Mouse (Mus musculus) frontal cortex, postnatal 25 days (tissue): ENCODE data around the gene Lad1.

Experiments used
- DNase-seq, 2 experiments: peaks; one replicate each; pipeline ENCODE4 v3.0.0; 2022; ENCODE audit warnings: low spot score in 2 of 2

Gene Lad1

GRCm38 (mm10) chr1:135807546-135807945, 10.9 kb upstream of the Lad1 start:
- DNase-seq, result no peak

GRCm38 (mm10) chr1:135810180-135810579, 8.2 kb upstream of the Lad1 start:
- DNase-seq, result no peak

DNA sequence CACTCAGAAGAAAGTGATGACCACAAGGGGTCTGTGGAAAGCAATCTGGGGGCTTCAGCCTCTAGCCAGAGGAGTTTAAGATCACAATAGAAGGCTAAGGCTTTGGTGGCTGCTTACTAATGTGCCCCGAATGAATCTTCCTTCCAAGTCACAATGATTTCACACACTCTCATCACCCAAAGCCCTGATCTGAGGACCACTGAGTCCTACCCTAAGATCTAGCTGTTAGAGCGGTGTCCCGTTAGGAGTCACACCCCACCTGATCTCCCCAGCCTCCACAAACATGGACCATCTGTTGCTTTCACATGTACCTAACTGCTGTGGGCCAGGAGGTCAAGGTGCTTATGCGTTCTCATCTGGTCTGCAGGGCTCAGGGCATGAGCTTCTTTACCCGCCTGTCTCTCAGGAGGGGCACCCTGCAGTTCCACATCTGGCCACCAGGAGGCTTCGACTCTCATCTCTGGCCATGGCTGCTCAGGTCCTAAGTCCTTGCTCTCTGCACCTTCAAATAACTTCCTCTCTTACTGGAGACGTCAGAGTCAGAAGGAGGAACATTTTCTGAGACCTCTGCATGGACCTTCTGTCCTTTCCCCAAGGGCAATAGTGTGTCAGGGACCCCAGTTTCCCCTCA, 7.3 kb upstream of the Lad1 start:
- peak; percentile 77 to 79 for DNase-seq

- no peak for DNase-seq
Measured at GRCm38 (mm10) chr1:135812205-135812604, 6.2 kb upstream of the Lad1 start.

DNA sequence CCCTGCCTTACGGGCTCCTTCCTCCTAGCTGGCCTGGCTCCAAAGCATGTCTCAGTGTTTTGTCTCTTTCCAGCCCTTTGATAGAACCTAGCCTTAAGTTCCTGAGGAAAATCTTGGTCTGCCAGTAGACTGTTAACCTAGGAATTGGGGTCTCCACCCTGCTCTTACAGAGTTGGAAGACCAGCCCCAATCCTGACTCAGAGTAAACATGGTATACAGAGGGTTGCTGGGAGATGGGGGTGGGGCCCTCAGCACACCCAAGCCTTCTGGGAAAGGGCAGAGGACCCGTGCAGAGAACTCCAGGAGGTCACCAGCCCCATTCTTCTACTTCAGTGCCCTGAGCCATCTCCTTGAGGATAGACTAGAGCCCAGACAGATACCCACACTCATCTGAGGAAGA, 5.8 kb upstream of the Lad1 start:
- DNase-seq, result no peak

DNA sequence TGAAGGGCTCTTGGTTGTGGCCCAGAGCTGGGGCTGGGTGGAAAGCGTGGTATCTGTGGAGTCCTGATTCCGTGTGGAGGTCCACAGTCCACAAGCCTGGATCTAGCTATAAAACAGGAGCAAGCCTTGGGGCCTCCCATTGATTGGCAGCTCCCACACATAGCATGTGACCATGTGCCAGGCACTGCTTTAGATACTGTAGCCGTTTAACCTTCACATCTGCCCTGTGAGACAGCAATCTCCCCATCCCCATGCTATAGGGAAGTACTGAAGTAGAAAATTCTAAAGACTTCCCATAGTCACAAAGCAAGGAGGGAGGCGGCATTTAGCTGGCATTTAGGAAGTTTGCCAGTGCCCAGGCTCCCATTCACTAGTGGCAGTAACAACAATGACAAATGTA, 5.3 kb upstream of the Lad1 start:
- no peak for DNase-seq

DNA sequence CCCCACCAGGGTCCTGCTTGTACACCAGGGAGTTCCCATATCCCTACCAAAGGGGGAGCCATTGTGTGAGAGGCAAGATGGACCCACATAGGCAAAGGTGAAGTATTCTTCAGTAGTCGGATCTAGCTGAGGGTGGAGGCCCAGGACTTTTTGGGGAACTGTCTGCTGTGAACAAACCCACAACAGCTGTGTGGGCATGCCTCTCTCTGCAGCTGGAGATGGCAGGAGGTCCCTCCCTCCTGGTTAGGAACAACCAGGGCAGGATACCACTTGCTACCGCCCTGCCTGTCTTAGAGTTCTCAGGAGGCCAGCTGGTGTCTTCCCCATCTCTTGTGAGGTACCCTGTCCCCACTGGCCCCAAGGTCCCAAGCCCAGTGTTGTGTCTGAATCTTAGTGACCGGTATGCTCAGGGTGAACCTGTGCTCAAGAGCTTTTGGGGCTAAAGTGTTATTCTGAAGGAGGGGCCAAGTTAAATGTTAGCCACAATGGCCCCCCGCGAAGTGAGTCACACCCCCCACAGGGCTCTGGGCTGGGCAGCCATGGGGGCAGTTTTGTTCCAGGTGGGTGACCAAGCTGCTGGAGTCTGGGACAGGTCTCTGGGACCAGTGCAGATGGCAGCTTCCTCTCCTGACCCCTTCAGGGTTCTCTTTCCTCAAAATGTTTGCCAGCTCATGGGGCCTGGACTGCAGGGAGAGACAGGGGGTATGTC, 4.6 kb upstream of the Lad1 start:
- no peak for DNase-seq

DNA sequence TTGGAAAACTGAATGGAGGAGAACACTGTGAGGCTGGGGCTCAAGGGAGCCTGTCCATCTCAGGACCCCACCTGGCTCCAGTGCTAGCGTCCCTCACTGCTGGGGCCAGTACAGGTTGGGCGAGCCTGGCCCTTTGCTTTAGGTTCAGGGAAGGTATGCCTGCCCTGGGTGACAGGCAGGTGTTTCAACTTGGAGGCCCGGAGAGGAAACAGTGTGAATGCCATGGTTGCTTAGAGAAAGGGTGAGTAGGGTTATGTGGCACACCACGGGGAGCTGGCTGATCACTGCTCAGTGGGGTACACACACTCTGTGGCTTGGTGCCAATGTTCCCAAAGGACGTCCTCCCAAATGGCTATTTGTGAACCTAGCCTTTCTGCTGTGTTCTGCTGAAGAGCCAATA, 3.9 kb upstream of the Lad1 start:
- no peak for DNase-seq

DNA sequence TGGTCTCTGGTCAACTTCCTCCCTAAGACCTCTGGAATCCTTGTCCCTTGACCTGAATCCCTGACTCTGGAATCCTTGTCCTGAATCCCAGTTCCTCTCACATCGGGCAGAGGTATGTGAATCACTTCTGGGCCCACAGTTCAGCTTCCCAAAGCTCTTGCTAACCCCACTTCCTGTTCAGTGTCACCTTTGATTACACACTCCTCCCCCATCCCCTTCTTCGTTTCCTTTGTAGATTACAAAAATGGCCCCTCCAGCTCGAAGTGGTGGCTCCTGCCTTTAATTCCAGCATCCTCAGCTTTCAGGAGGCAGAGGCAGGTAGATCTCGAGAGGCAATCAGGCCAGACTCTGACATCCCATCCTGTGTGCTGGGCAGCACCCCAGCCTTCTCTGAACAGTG, 803 bp upstream of the Lad1 start:
- no peak for DNase-seq

DNA sequence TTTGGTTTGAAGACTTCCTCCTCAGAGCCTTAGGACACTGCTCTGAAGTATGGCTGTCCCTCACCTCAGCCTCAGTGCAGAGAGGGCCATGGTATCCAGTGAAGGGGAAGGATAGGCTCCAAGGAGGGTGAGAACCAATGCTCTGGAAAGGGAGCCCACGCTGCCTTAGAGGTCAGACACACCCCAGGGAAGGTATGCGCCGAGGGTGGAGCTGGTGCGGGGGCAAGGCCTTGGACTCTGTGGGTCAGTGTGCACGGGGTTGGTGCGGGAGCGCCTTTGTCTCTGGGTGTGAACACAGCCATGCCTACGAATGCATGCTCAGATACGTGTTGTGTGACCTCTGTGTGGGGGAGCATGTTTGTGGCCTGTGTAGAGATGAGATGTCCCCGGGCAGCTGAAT, 1.7 kb downstream of the Lad1 start:
- DNase-seq, result no peak

GRCm38 (mm10) chr1:135820736-135821364, 2.5 kb downstream of the Lad1 start:
- DNase-seq, result no peak

- DNase-seq, result no peak
Measured at GRCm38 (mm10) chr1:135821780-135822179, 3.4 kb downstream of the Lad1 start.

- DNase-seq, result peak in 1 of 2 experiments; percentile 37
Measured at GRCm38 (mm10) chr1:135828918-135829317, 10.5 kb downstream of the Lad1 start.

- DNase-seq, result no peak
Measured at GRCm38 (mm10) chr1:135834206-135834859, 15.9 kb downstream of the Lad1 start.

GRCm38 (mm10) chr1:135834983-135835382, 16.6 kb downstream of the Lad1 start:
- no peak for DNase-seq

DNA sequence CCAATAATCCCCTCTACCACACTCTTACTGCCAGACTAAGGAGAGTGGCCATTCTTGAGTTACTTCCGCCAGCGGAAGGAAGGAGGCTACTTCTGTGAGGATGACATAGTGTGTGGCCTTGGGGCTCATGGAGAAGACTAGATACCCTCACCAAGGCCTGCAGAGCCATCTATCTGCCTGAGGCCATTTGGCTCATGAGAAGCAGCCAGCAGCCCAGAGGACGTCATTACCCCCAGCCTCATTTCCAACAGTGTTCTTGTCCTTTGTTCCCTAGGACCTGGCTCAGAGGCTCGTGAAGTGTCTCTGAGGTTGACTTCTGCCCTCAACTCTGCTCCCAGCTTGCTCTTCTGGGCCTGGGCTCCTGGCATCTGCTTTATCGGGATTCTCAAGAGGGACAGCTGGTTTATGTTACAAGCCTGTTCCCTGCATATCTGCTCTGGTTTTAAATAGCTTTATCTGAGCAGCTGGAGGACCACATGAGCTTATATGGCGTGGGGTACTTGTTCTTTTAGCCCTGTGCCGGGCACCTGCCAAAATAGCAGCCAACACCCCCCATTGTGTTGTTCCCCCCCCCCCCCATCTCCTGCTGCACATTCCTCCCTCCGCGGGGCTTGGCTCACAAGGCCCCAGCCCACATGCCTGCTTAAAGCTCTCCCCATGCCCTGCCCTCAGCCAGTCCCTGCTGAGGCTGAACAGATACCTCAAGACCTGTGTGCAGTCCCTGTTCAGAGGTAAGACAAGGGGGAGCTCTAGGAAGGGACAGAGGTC, 17.5 kb downstream of the Lad1 start, which contains the start of gene Tnnt2:
TSS of gene Tnnt2 (plus strand) at position 639 of the 768 bp plus-strand sequence.
- DNase-seq, result no peak

DNA sequence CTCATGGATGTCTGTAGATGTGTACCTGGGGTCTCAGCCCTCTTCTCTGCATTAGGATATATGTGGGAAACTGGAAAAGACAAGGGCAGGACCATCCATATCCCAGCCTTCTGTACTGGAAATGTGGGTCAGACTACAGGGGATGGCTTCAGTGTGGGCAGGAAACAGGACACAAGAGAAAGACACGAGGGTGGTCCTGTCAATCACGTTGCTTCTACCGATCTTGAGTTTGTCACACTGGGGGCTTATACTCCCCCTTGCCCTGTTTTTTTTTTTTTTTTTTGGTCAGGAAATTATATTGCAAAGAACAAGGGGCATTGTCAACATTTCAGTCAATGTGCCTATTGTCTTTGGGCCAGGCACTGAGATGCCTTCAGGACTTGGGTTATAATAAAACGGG, 20.2 kb downstream of the Lad1 start:
- no peak for DNase-seq

DNA sequence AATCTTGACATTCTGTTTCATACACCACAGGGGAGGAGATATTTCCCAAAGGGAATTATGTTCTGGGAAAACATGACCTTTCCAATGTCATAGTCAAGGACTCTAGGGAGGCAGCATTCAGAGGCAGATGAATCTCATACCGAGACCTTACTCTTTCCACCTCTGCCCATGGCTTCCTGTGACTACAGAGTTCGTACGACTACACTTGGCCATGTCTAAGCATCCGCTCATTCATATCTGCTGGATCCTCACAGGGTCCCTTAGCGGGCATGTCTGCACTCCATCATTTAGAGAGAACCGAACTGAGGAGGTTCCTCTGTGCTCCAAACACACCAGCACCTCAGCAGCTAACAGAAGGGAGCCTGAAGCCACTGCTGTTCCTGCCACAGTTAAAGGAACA, 20.7 kb downstream of the Lad1 start:
- DNase-seq, result no peak

DNA sequence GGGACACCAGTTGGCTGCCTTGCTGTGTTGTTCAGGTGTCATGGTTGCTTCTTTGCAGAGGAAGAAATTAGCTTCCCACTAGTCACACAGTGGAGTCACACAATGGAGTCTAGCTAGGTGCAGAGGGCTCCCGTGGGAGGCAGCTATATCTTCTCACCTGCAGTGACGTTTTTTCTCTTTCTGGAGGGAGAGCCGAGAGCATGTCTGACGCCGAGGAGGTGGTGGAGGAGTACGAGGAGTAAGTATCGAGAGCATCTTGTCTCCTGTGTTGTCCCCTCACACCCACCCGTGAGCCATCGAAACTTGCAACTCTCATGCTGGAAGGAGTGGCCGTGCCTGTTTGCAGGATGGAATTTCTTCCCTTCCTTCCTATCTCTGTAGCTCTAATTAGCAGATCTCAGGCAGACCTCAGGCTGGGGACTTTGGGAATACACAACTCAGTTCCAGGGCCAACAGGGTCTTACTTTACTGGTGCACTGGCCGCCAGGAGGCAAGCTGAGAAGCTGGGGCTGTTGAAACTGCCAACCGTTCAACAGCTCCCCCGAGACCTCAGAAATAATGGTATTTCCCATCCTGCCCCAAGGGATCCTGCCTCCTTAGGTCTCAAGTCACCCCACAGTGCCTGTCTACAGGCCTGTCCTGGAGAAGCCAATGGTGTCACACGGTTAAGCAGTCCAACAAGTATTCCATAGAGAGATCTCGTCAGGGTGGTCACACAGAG, 22.4 kb downstream of the Lad1 start:
- DNase-seq, result no peak

- no peak for DNase-seq
Measured at GRCm38 (mm10) chr1:135843519-135844262, 25.3 kb downstream of the Lad1 start.
